Mouse (Mus musculus): ENCODE measurements around the gene Zfp60. TPM values are rescaled to one million over a fixed set of nuclear protein-coding genes. Genes with fewer than 3 reads are reported as not detected.

Gene Zfp60
- polyA plus RNA-seq, 1 experiment from 2014 or later = 20.8 TPM

DNA sequence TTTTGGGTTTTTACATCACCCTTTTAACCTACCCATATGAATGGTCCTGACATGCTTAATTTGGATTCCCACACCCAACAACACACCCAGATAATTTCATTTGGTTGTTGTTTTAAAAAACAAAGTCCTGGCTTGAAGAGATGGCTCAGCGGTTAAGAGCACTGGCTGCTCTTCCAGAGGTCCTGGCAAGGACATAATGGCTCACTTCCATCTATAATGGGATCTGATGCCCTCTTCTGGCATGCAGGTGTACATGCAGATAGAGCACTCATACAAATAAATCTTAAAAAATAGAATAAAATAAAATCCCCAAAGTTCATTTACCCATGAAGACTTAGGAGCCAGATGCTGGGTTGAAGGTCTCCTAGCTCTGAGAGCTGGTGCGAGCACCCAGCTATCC, 69.9 kb downstream of the Zfp60 start:
- peak; percentile 12 for DNase-seq (ENCODE audit: low spot score)
- ATAC-seq (replicated peaks; ENCODE audit: low FRiP score, low read depth) = no peak
- H3K9ac ChIP-seq (ENCODE audit: low read depth, low read length) = no peak overlapping the region

DNA sequence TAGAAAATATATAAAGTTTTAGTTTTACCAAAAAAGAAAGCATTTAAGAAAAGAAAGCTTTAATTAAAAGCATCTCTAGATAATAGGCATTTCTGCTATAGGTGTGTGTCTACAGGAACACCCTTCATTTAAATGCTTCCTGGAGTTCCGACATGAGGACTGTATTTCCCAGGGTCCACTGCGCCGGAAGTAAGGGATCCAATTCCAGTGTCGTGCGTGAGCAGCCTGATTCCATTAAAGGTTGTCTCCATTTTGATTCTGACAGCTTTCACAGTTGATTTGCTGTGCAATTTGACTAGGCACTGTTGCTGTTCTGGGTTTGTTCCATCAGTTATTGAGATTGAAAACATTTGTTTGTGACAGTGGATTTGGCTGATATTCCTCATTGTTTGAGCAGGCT, 71.8 kb downstream of the Zfp60 start:
- TF ChIP-seq CTCF (IDR thresholded peaks at IDR 0.05; ENCODE audit: low read depth) = no peak
- DNase-seq (ENCODE audit: low spot score) = no peak

More for the DNA sequence above, 69.9 kb downstream of the Zfp60 start:
- 59% methylated on average over 2 of the region's 2 CpGs for WGBS
- Histone ChIP-seq H3K4me3 (replicated peaks; ENCODE audit: low read depth, low read length) (no peak overlapping the region), H3K27me3 (ENCODE audit: insufficient read depth, low read length) (no peaks in the 10 kb centered on the region), H3K36me3 (ENCODE audit: insufficient read depth, low read length) (no peaks in the 10 kb centered on the region), H3K27ac (no peak overlapping the region), H3K4me1 (replicated peaks; ENCODE audit: insufficient read depth, low read length) (0 out of 2 replicates have a peak, but pooled peaks cover 3% of the 10 kb centered on the region), H3K4me2 (ENCODE audit: low read length) (no peak overlapping the region), H3K9me3 (replicated peaks; ENCODE audit: low read length) (no peaks in the 10 kb centered on the region)
- peak; percentile 65 for TF ChIP-seq CTCF (IDR thresholded peaks at IDR 0.05; ENCODE audit: low read depth)

More for the DNA sequence above, 71.8 kb downstream of the Zfp60 start:
- Histone ChIP-seq H3K4me2 (ENCODE audit: low read length) (no peak overlapping the region), H3K4me1 (replicated peaks; ENCODE audit: insufficient read depth, low read length) (0 out of 2 replicates have a peak, but pooled peaks cover 2% of the 10 kb centered on the region), H3K4me3 (replicated peaks; ENCODE audit: low read depth, low read length) (no peak overlapping the region), H3K27me3 (ENCODE audit: insufficient read depth, low read length) (no peaks in the 10 kb centered on the region), H3K27ac (no peak overlapping the region), H3K36me3 (ENCODE audit: insufficient read depth, low read length) (no peaks in the 10 kb centered on the region), H3K9me3 (replicated peaks; ENCODE audit: low read length) (no peaks in the 10 kb centered on the region), H3K9ac (ENCODE audit: low read depth, low read length) (no peak overlapping the region)
- ATAC-seq (replicated peaks; ENCODE audit: low FRiP score, low read depth) = no peak
- WGBS = 69% methylated on average over 5 of the region's 5 CpGs

Other genes with a start within 250 kb of the Zfp60 start
- 41.6 and 44.3 TPM in 2 replicates for gene Sertad1, start 244.5 kb upstream of the Zfp60 start, polyA plus RNA-seq (2015; fragmentation: Nextera tagmentation; extraction: Ambion mirVana)
- gene Prx, start 232.1 kb upstream of the Zfp60 start, polyA plus RNA-seq (2015; fragmentation: Nextera tagmentation; extraction: Ambion mirVana) = 4.1 and 4.7 TPM in 2 replicates
- 0.45 and 0.57 TPM in 2 replicates for gene Hipk4, start 208.1 kb upstream of the Zfp60 start, polyA plus RNA-seq (2015; fragmentation: Nextera tagmentation; extraction: Ambion mirVana)
- gene Pld3, start 178.2 kb upstream of the Zfp60 start, polyA plus RNA-seq (2015; fragmentation: Nextera tagmentation; extraction: Ambion mirVana) = 109 and 118 TPM in 2 replicates
- 20.1 and 20.9 TPM in 2 replicates for gene 2310022A10Rik, start 178.2 kb upstream of the Zfp60 start, polyA plus RNA-seq (2015; fragmentation: Nextera tagmentation; extraction: Ambion mirVana)
- gene Akt2, start 139.8 kb upstream of the Zfp60 start, polyA plus RNA-seq (2015; fragmentation: Nextera tagmentation; extraction: Ambion mirVana) = 74.3 and 75.3 TPM in 2 replicates
- gene Ttc9b, start 77.5 kb upstream of the Zfp60 start, polyA plus RNA-seq (2015; fragmentation: Nextera tagmentation; extraction: Ambion mirVana) = not detected in 2 replicates
- 5.0 and 6.8 TPM in 2 replicates for gene Map3k10, start 56.8 kb upstream of the Zfp60 start, polyA plus RNA-seq (2015; fragmentation: Nextera tagmentation; extraction: Ambion mirVana)
- gene Zfp607b, start 42.0 kb upstream of the Zfp60 start, polyA plus RNA-seq (2015; fragmentation: Nextera tagmentation; extraction: Ambion mirVana) = 2.9 and 3.2 TPM in 2 replicates
- 1.9 and 2.3 TPM in 2 replicates for gene Zfp626, start 75.8 kb downstream of the Zfp60 start, polyA plus RNA-seq (2015; fragmentation: Nextera tagmentation; extraction: Ambion mirVana)
- gene Zfp59, start 107.2 kb downstream of the Zfp60 start, polyA plus RNA-seq (2015; fragmentation: Nextera tagmentation; extraction: Ambion mirVana) = 6.0 and 6.4 TPM in 2 replicates
- 2.2 and 2.4 TPM in 2 replicates for gene Zfp607a, start 126.1 kb downstream of the Zfp60 start, polyA plus RNA-seq (2015; fragmentation: Nextera tagmentation; extraction: Ambion mirVana)
- gene Zfp974, start 198.1 kb downstream of the Zfp60 start, polyA plus RNA-seq (2015; fragmentation: Nextera tagmentation; extraction: Ambion mirVana) = 5.4 and 5.8 TPM in 2 replicates
- gene Zfp780b, start 247.8 kb downstream of the Zfp60 start, polyA plus RNA-seq (2015; fragmentation: Nextera tagmentation; extraction: Ambion mirVana) = 9.4 and 11.7 TPM in 2 replicates

All from kidney, postnatal 0 days (tissue).